Mouse (Mus musculus) thymus, adult 2 months (tissue): ENCODE measurements around the gene Hist2h2aa2. TPM values are rescaled to one million over a fixed set of nuclear protein-coding genes. Genes with fewer than 3 reads are reported as not detected.
A peak's percentile ranks its signal among the peaks of the same experiment; 100 is the strongest.

Source experiments
- DNase-seq: peaks from one replicate; pipeline ENCODE4 v3.0.0; 2021
- H3K27ac ChIP-seq: fragments of 200-500 bp; 2 replicates; pipeline ENCODE4 v1.5.1; 2012; ENCODE audit warnings: low read length, control low read depth; ENCODE audit not compliant: control insufficient read depth, insufficient read depth
- H3K27me3 ChIP-seq: fragments of 200-500 bp; 2 replicates; pipeline ENCODE4 v1.6.1; 2012; ENCODE audit warnings: mild to moderate bottlenecking, low read length, moderate library complexity, mixed read lengths; ENCODE audit not compliant: control insufficient read depth, insufficient read depth
- H3K36me3 ChIP-seq: fragments of 200-500 bp; 2 replicates; pipeline ENCODE4 v1.6.1; 2012; ENCODE audit warnings: mild to moderate bottlenecking, low read length, moderate library complexity; ENCODE audit not compliant: control insufficient read depth, insufficient read depth
- H3K4me1 ChIP-seq: fragments of 200-500 bp; replicated peaks from 2 replicates; pipeline ENCODE4 v1.6.1; 2012; ENCODE audit warnings: low read length; ENCODE audit not compliant: control insufficient read depth, insufficient read depth
- H3K4me3 ChIP-seq: fragments of 200-500 bp; 2 replicates; pipeline ENCODE4 v1.5.1; 2012; ENCODE audit warnings: mild to moderate bottlenecking, low read length, control low read depth, moderate library complexity; ENCODE audit not compliant: control insufficient read depth, insufficient read depth
- CTCF ChIP-seq: fragments of 200-500 bp; IDR thresholded peaks from 2 replicates; pipeline ENCODE4 v1.5.1; 2012; ENCODE audit warnings: mild to moderate bottlenecking, control low read depth, low read length, moderate library complexity, borderline replicate concordance; ENCODE audit not compliant: control insufficient read depth, poor library complexity, insufficient read depth; ENCODE audit errors: extremely low read depth
- POLR2A ChIP-seq: fragments of 200-500 bp; IDR thresholded peaks from 2 replicates; pipeline ENCODE4 v1.6.1; 2012; ENCODE audit warnings: mild to moderate bottlenecking, low read length, control low read depth, moderate library complexity; ENCODE audit not compliant: control insufficient read depth, poor library complexity, insufficient read depth; ENCODE audit errors: extremely low read depth
- WGBS: fragments of 180-500 bp; shearing (Covaris S2); methylation state at CpG from one replicate; pipeline ENCODE4 v1.1.7; 2018; 5-methylcytosine and 5-hydroxymethylcytosine counted together
- polyA plus RNA-seq: library from polyadenylated mRNA; depleted of rRNA; stranded (reverse); fragments of >200 nt; gene quantifications from 2 replicates; pipeline ENCODE4 v1.2.3, GENCODE M21; 2012

Gene Hist2h2aa2
- polyA plus RNA-seq, 1 experiment, result 255 TPM

GRCm38 (mm10) chr3:96262216-96262875 is 22.3 kb upstream of the Hist2h2aa2 start:
- no peaks in the 10 kb centered on the region for H3K27me3 ChIP-seq
- peak; percentile 53 for DNase-seq
- H3K4me1 ChIP-seq, result peaks cover 12% of the 10 kb centered on the region
- H3K27ac ChIP-seq, result peak overlapping the region; percentile 76
- peak overlapping the region; percentile 58 for H3K4me3 ChIP-seq
- WGBS, result under 1% methylated on average over 19 of the region's 19 CpGs
- no peak for TF ChIP-seq CTCF
- no peak for TF ChIP-seq POLR2A
- H3K36me3 ChIP-seq, result no peaks in the 10 kb centered on the region

- Histone ChIP-seq H3K27me3 (no peaks in the 10 kb centered on the region), H3K4me3 (no peak overlapping the region), H3K4me1 (peaks cover 12% of the 10 kb centered on the region), H3K36me3 (no peaks in the 10 kb centered on the region), H3K27ac (no peak overlapping the region)
- TF ChIP-seq CTCF (no peak), POLR2A (no peak)
- no peak for DNase-seq
- WGBS, result 56% methylated on average over 3 of the region's 3 CpGs
Observed at GRCm38 (mm10) chr3:96261623-96262022, 21.5 kb upstream of the Hist2h2aa2 start.

- no peaks in the 10 kb centered on the region for H3K36me3 ChIP-seq
- H3K4me1 ChIP-seq, result peaks cover 14% of the 10 kb centered on the region
- WGBS, result 97% methylated on average over 5 of the region's 5 CpGs
- no peaks in the 10 kb centered on the region for H3K27me3 ChIP-seq
- H3K27ac ChIP-seq, result no peak overlapping the region
- no peak for TF ChIP-seq POLR2A
- TF ChIP-seq CTCF, result no peak
- no peak for DNase-seq
- H3K4me3 ChIP-seq, result no peak overlapping the region
Observed at GRCm38 (mm10) chr3:96260220-96260619, 20.1 kb upstream of the Hist2h2aa2 start.

GRCm38 (mm10) chr3:96257190-96257589 is 17.1 kb upstream of the Hist2h2aa2 start:
- H3K4me1 ChIP-seq, result peaks cover 9% of the 10 kb centered on the region
- 92% methylated on average over 3 of the region's 3 CpGs for WGBS

GRCm38 (mm10) chr3:96255926-96256593 is 16.0 kb upstream of the Hist2h2aa2 start:
- H3K36me3 ChIP-seq, result no peaks in the 10 kb centered on the region
- 66% methylated on average over 5 of the region's 5 CpGs for WGBS
- peaks cover 3% of the 10 kb centered on the region; the same call in 1 of the 2 replicates for H3K4me1 ChIP-seq
- H3K4me3 ChIP-seq, result no peak overlapping the region
- H3K27ac ChIP-seq, result no peak overlapping the region
- no peaks in the 10 kb centered on the region for H3K27me3 ChIP-seq
- no peak for DNase-seq
- no peak for TF ChIP-seq CTCF
- no peak for TF ChIP-seq POLR2A

More at GRCm38 (mm10) chr3:96257190-96257589, 17.1 kb upstream of the Hist2h2aa2 start:
- Histone ChIP-seq H3K27me3 (no peaks in the 10 kb centered on the region), H3K27ac (no peak overlapping the region), H3K4me3 (no peak overlapping the region), H3K36me3 (no peaks in the 10 kb centered on the region)
- DNase-seq, result no peak
- TF ChIP-seq POLR2A (no peak), CTCF (no peak)

- DNase-seq, result no peak
- TF ChIP-seq POLR2A (no peak), CTCF (no peak)
- Histone ChIP-seq H3K27me3 (no peaks in the 10 kb centered on the region), H3K27ac (no peak overlapping the region), H3K36me3 (no peaks in the 10 kb centered on the region), H3K4me1 (peaks cover 8% of the 10 kb centered on the region), H3K4me3 (no peak overlapping the region)
- 92% methylated on average over 10 of the region's 10 CpGs for WGBS
Observed at GRCm38 (mm10) chr3:96254683-96255355, 14.7 kb upstream of the Hist2h2aa2 start.
